Mouse (Mus musculus) neural tube, embryonic 14.5 days (tissue): ENCODE data around the gene Psmb8. TPM values are rescaled to one million over a fixed set of nuclear protein-coding genes. Genes with fewer than 3 reads are reported as not detected.

ENCODE experiments used
- ATAC-seq: fragments of 200-750 bp; cut with Nextera tagmentation; 2 replicates; pipeline ENCODE4 v1.8.0; 2017; ENCODE audit warnings: low read depth, mild to moderate bottlenecking, moderate TSS enrichment, moderate library complexity
- H3K27ac ChIP-seq: fragments of 300-500 bp; sonication (generic); 2 replicates; pipeline ENCODE4 v1.5.1; 2014; ENCODE audit warnings: low read depth, mild to moderate bottlenecking, control low read depth, low read length, moderate library complexity, mixed read lengths
- H3K27me3 ChIP-seq: fragments of 300-500 bp; sonication (generic); 2 replicates; pipeline ENCODE4 v1.6.1; 2014; ENCODE audit warnings: low read length; ENCODE audit not compliant: control insufficient read depth, insufficient read depth
- H3K36me3 ChIP-seq: fragments of 300-500 bp; sonication (generic); 2 replicates; pipeline ENCODE4 v1.6.1; 2014; ENCODE audit warnings: low read length, mixed read lengths; ENCODE audit not compliant: control insufficient read depth, insufficient read depth
- H3K4me1 ChIP-seq: fragments of 300-500 bp; sonication (generic); 2 replicates; pipeline ENCODE4 v1.6.1; 2014; ENCODE audit warnings: low read length; ENCODE audit not compliant: control insufficient read depth, insufficient read depth
- H3K4me2 ChIP-seq: fragments of 300-500 bp; sonication (generic); 2 replicates; pipeline ENCODE4 v1.6.1; 2014; ENCODE audit warnings: mild to moderate bottlenecking, low read depth, low read length, control low read depth
- H3K4me3 ChIP-seq: fragments of 300-500 bp; sonication (generic); 2 replicates; pipeline ENCODE4 v1.5.1; 2014; ENCODE audit warnings: low read depth, low read length, control low read depth, mixed read lengths
- H3K9ac ChIP-seq: fragments of 300-500 bp; sonication (generic); replicated peaks from 2 replicates; pipeline ENCODE4 v1.6.1; 2014; ENCODE audit warnings: low read depth, mild to moderate bottlenecking, control low read depth, low read length, mixed read lengths
- H3K9me3 ChIP-seq: fragments of 300-500 bp; sonication (generic); 2 replicates; pipeline ENCODE4 v1.6.1; 2016; ENCODE audit warnings: low read length; ENCODE audit not compliant: control insufficient read depth
- WGBS: fragments of 180-500 bp; shearing (Covaris S2); extraction: QIAGEN DNeasy Blood & Tissue Kit; methylation state at CpG from one replicate; pipeline ENCODE4 v1.1.7; 2014; 5-methylcytosine and 5-hydroxymethylcytosine counted together
- polyA plus RNA-seq: library from polyadenylated mRNA; unstranded; fragments of >200 nt; fragmentation: Nextera tagmentation; extraction: Ambion mirVana; gene quantifications from 2 replicates; pipeline ENCODE4 v1.2.1, GENCODE M21; 2014

Gene Psmb8
- polyA plus RNA-seq, 1 experiment from 2014 or later: 0.76 TPM

DNA sequence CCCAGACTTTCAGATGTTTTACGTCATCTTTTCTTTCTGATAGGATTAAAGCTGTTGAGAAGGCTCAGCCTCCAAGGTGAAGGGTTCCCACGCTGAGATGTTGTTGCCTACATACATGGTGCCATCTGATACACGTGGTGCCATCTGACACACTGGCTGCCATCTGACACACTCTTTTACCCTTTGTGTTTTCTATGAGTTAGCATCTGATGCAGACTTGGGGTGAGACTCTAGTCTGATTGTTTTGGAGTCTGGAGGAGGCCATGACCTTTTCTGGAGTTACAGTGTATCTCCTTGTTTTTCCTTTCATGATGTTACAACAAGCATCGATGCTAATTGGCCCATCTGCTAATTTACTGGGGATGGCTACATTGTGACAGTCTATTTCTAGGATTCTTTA is 47.1 kb downstream of the Psmb8 start:
- Histone ChIP-seq H3K9me3 (no peaks in the 10 kb centered on the region), H3K4me2 (no peak overlapping the region), H3K4me3 (no peak overlapping the region), H3K27me3 (no peaks in the 10 kb centered on the region), H3K4me1 (no peaks in the 10 kb centered on the region), H3K9ac (no peak overlapping the region), H3K36me3 (no peaks in the 10 kb centered on the region), H3K27ac (no peak overlapping the region)
- WGBS: 74% methylated on average over 4 of the region's 4 CpGs
- ATAC-seq: no peak

DNA sequence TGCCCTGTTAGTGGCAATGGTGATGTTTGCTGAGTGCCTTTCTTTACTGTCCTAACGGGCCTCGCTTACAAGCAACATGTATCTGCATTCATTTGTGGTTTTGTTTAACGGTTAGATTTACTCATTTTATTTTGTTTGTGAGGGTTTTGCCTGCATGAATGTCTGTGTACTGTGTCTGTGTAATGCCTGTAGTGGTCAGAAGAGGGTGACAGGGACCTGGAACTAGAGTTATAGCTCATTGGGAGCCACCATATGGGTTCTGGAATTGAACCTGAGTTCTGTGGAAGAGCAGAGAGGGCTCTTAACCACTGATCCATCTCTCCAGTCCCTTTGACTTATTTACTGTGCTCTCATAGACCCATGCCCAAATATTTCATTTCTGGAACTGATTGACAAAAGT is 49.5 kb downstream of the Psmb8 start:
- Histone ChIP-seq H3K36me3 (no peaks in the 10 kb centered on the region), H3K4me1 (no peaks in the 10 kb centered on the region), H3K9ac (no peak overlapping the region), H3K4me2 (no peak overlapping the region), H3K27ac (no peak overlapping the region), H3K9me3 (no peaks in the 10 kb centered on the region), H3K4me3 (no peak overlapping the region), H3K27me3 (no peaks in the 10 kb centered on the region)
- ATAC-seq: no peak
- 84% methylated on average over 3 of the region's 3 CpGs for WGBS

DNA sequence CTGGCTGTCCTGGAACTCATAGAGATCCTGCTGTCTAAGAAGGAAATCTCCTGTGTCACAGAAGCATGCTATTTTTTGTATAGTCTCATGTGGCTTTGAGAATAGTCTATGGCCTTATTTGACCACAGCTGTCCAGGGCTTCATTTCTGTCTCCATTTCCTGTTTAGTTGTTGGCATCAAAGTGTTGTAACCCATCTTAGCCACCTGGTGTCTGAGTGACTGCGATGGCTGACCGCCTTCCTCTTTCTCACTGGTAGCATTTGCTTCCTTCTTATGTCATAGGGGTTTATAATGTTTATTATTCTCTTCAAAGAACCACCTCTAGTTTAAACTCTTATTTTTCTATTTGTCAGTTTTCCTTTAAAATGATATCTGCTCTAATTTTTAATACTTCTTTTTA is 51.2 kb downstream of the Psmb8 start:
- Histone ChIP-seq H3K9ac (no peak overlapping the region), H3K27me3 (no peaks in the 10 kb centered on the region), H3K36me3 (no peaks in the 10 kb centered on the region), H3K4me2 (no peak overlapping the region), H3K9me3 (no peaks in the 10 kb centered on the region), H3K4me3 (no peak overlapping the region), H3K27ac (no peak overlapping the region), H3K4me1 (no peaks in the 10 kb centered on the region)
- 62% methylated on average over 2 of the region's 2 CpGs for WGBS
- no peak for ATAC-seq

DNA sequence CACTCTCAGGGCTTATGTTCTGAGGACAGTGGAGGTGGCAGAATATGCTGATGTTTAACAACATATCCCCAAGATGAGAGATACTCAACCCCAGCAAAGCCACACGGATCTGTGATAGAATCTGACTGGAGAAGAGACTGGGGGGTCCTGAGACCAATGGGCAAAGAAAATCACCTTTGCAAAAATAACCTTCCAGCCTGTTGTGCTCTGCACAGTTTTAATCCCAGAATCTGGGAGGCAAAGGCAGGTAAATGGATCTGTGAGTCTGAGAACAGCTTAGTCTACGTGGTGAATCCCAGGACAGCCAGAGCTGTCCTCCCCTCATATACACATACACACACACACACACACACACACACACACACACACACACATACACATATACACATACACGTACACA is 51.8 kb downstream of the Psmb8 start:
- H3K27me3 ChIP-seq: no peaks in the 10 kb centered on the region; the same call in 1 of the 2 replicates
- WGBS: 41% methylated on average over 3 of the region's 3 CpGs
- ATAC-seq: no peak

DNA sequence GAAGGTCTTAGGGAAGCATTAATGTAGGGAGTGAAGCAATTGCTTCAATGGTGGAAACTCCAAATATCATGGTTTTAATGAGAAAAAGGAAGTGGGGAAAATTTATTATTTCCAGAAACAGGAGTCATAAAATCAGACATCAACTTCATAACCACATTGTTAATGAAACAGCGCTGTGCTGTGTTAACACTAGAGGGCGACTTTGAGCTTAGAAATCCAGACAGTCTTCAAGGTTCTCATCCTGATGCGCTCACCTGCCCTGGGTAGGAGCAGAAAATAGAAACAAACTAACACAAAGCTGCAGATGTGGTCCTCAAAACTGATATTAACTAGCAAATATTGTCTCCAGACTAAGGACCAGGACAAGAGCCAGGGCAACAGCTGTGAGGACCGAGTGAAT is 52.4 kb downstream of the Psmb8 start:
- ATAC-seq: no peak
- 23% methylated on average over 4 of the region's 4 CpGs for WGBS
- no peak overlapping the region for H3K27ac ChIP-seq
- no peak overlapping the region for H3K9ac ChIP-seq
- no peaks in the 10 kb centered on the region for H3K9me3 ChIP-seq
- H3K4me3 ChIP-seq: no peak overlapping the region
- H3K27me3 ChIP-seq: no peaks in the 10 kb centered on the region; the same call in 1 of the 2 replicates
- H3K36me3 ChIP-seq: no peaks in the 10 kb centered on the region
- H3K4me2 ChIP-seq: no peak overlapping the region
- H3K4me1 ChIP-seq: no peaks in the 10 kb centered on the region

More for the DNA sequence above, 51.8 kb downstream of the Psmb8 start:
- no peaks in the 10 kb centered on the region for H3K36me3 ChIP-seq
- no peaks in the 10 kb centered on the region for H3K4me1 ChIP-seq
- H3K27ac ChIP-seq: no peak overlapping the region
- H3K9ac ChIP-seq: no peak overlapping the region
- no peak overlapping the region for H3K4me3 ChIP-seq
- no peaks in the 10 kb centered on the region for H3K9me3 ChIP-seq
- H3K4me2 ChIP-seq: no peak overlapping the region

Other genes starting within 250 kb of the Psmb8 start
- 6.2 and 8.9 TPM in 2 replicates for gene B3galt4, start 246.2 kb upstream of the Psmb8 start, polyA plus RNA-seq
- 57.9 and 59.9 TPM in 2 replicates for gene Vps52, start 241.9 kb upstream of the Psmb8 start, polyA plus RNA-seq
- gene Rps18, start 241.7 kb upstream of the Psmb8 start, polyA plus RNA-seq: 825 and 874 TPM in 2 replicates
- 8.6 and 10.9 TPM in 2 replicates for gene H2-K1, start 197.4 kb upstream of the Psmb8 start, polyA plus RNA-seq
- 5.6 and 7.3 TPM in 2 replicates for gene Ring1, start 173.0 kb upstream of the Psmb8 start, polyA plus RNA-seq
- 70.1 and 72.1 TPM in 2 replicates for gene H2-Ke6, start 169.7 kb upstream of the Psmb8 start, polyA plus RNA-seq
- 77.9 and 90.8 TPM in 2 replicates for gene Slc39a7, start 166.0 kb upstream of the Psmb8 start, polyA plus RNA-seq
- gene Rxrb, start 165.9 kb upstream of the Psmb8 start, polyA plus RNA-seq: 29.1 and 30.8 TPM in 2 replicates
- gene Col11a2, start 158.3 kb upstream of the Psmb8 start, polyA plus RNA-seq: 3.6 and 4.5 TPM in 2 replicates
- gene H2-Oa, start 105.4 kb upstream of the Psmb8 start, polyA plus RNA-seq: not detected in 2 replicates
- 19.1 and 20.7 TPM in 2 replicates for gene H2-DMa, start 78.2 kb upstream of the Psmb8 start, polyA plus RNA-seq
- 109 and 160 TPM in 2 replicates for gene Brd2, start 75.1 kb upstream of the Psmb8 start, polyA plus RNA-seq
- 0.16 and 0.18 TPM in 2 replicates for gene H2-DMb2, start 54.4 kb upstream of the Psmb8 start, polyA plus RNA-seq
- gene H2-DMb1, start 44.6 kb upstream of the Psmb8 start, polyA plus RNA-seq: 0.33 and 0.43 TPM in 2 replicates
- 0.68 and 2.0 TPM in 2 replicates for gene Tap1, start 10.2 kb upstream of the Psmb8 start, polyA plus RNA-seq
- 0.63 and 1.3 TPM in 2 replicates for gene Psmb9, start 10.0 kb upstream of the Psmb8 start, polyA plus RNA-seq
- 0.70 and 0.90 TPM in 2 replicates for gene Tap2, start 5.8 kb downstream of the Psmb8 start, polyA plus RNA-seq
- not detected in 2 replicates for gene H2-Ob, start 41.2 kb downstream of the Psmb8 start, polyA plus RNA-seq
- gene H2-Ab1, start 60.0 kb downstream of the Psmb8 start, polyA plus RNA-seq: 1.1 and 1.7 TPM in 2 replicates
- 0.24 TPM in 1 of 2 replicates, not detected in the other for gene H2-Aa, start 90.1 kb downstream of the Psmb8 start, polyA plus RNA-seq
- 3.5 and 4.0 TPM in 2 replicates for gene H2-Eb1, start 108.1 kb downstream of the Psmb8 start, polyA plus RNA-seq
- gene H2-Eb2, start 127.9 kb downstream of the Psmb8 start, polyA plus RNA-seq: 0.15 and 0.17 TPM in 2 replicates
- not detected in 2 replicates for gene Btnl2, start 157.1 kb downstream of the Psmb8 start, polyA plus RNA-seq
- gene Btnl1, start 179.4 kb downstream of the Psmb8 start, polyA plus RNA-seq: not detected in 2 replicates
- 4.2 and 6.0 TPM in 2 replicates for gene BC051142, start 201.1 kb downstream of the Psmb8 start, polyA plus RNA-seq